Mouse (Mus musculus): Measurements from ENCODE around the gene Hist2h2aa2. TPM values are rescaled to one million over a fixed set of nuclear protein-coding genes. Genes with fewer than 3 reads are reported as not detected.

Hist2h2aa2 gene
- total and polyA plus RNA-seq, 2 experiments from 2014 or later: 52.1 to 1,755 TPM

- no peaks in the 10 kb centered on the region for H3K27me3 ChIP-seq (ENCODE audit: insufficient read depth, low read length)
- no peak for TF ChIP-seq CTCF (IDR thresholded peaks at IDR 0.05; ENCODE audit: low read depth)
- H3K36me3 ChIP-seq (ENCODE audit: insufficient read depth, low read length): peaks cover 8% of the 10 kb centered on the region; the same call in 1 of the 2 replicates
- ATAC-seq (peak; percentile 50; the same call in 1 of the 2 replicates), DNase-seq (ENCODE audit: low spot score) (peak; percentile 29)
- 14% methylated on average over 6 of the region's 6 CpGs for WGBS
- no peaks in the 10 kb centered on the region for H3K9me3 ChIP-seq (ENCODE audit: low read length)
- peak overlapping the region; percentile 55 for H3K4me3 ChIP-seq (ENCODE audit: low read length)
- H3K9ac ChIP-seq (replicated peaks; ENCODE audit: low read length): peak overlapping the region; percentile 73; the same call in 1 of the 2 replicates
- H3K4me1 ChIP-seq (ENCODE audit: insufficient read depth, low read length): 0 out of 2 replicates have a peak, but pooled peaks cover 8% of the 10 kb centered on the region
- peak overlapping the region; percentile 66 for H3K4me2 ChIP-seq (ENCODE audit: low read depth, low read length)
- peak overlapping the region; percentile 22; the same call in 1 of the 2 replicates for H3K27ac ChIP-seq
These were observed 41.9 kb downstream of the Hist2h2aa2 start for GRCm38 (mm10) chr3:96198181-96198580.

GRCm38 (mm10) chr3:96197129-96197749 is 42.8 kb downstream of the Hist2h2aa2 start:
- Histone ChIP-seq H3K9ac (replicated peaks; ENCODE audit: low read length) (peak overlapping the region; percentile 73), H3K4me1 (ENCODE audit: insufficient read depth, low read length) (0 out of 2 replicates have a peak, but pooled peaks cover 8% of the 10 kb centered on the region), H3K27me3 (ENCODE audit: insufficient read depth, low read length) (no peaks in the 10 kb centered on the region), H3K9me3 (ENCODE audit: low read length) (no peaks in the 10 kb centered on the region), H3K27ac (peak overlapping the region; percentile 97), H3K4me2 (ENCODE audit: low read depth, low read length) (peak overlapping the region; percentile 66), H3K36me3 (ENCODE audit: insufficient read depth, low read length) (peaks cover 14% of the 10 kb centered on the region; the same call in 1 of the 2 replicates), H3K4me3 (ENCODE audit: low read length) (peak overlapping the region; percentile 55)
- DNase-seq (ENCODE audit: low spot score) (peak; percentile 96), ATAC-seq (peak; percentile 93)
- TF ChIP-seq CTCF (IDR thresholded peaks at IDR 0.05; ENCODE audit: low read depth): peak; percentile 55
- WGBS: under 1% methylated on average over 50 of the region's 50 CpGs

GRCm38 (mm10) chr3:96196437-96197128 is 43.5 kb downstream of the Hist2h2aa2 start:
- WGBS: 20% methylated on average over 27 of the region's 27 CpGs

GRCm38 (mm10) chr3:96195616-96196313 is 44.3 kb downstream of the Hist2h2aa2 start:
- TF ChIP-seq CTCF (IDR thresholded peaks at IDR 0.05; ENCODE audit: low read depth): peak; percentile 34; the same call in 1 of the 2 replicates
- 93% methylated on average over 11 of the region's 11 CpGs for WGBS
- Histone ChIP-seq H3K9me3 (ENCODE audit: low read length) (no peaks in the 10 kb centered on the region), H3K27me3 (ENCODE audit: insufficient read depth, low read length) (no peaks in the 10 kb centered on the region), H3K9ac (replicated peaks; ENCODE audit: low read length) (no peak overlapping the region), H3K4me3 (ENCODE audit: low read length) (no peak overlapping the region), H3K4me2 (ENCODE audit: low read depth, low read length) (peak overlapping the region; percentile 66; the same call in 1 of the 2 replicates), H3K27ac (no peak overlapping the region), H3K4me1 (ENCODE audit: insufficient read depth, low read length) (0 out of 2 replicates have a peak, but pooled peaks cover 8% of the 10 kb centered on the region), H3K36me3 (ENCODE audit: insufficient read depth, low read length) (peaks cover 22% of the 10 kb centered on the region; the same call in 1 of the 2 replicates)
- ATAC-seq (no peak), DNase-seq (ENCODE audit: low spot score) (no peak)

More at GRCm38 (mm10) chr3:96196437-96197128, 43.5 kb downstream of the Hist2h2aa2 start:
- Histone ChIP-seq H3K27me3 (ENCODE audit: insufficient read depth, low read length) (no peaks in the 10 kb centered on the region), H3K36me3 (ENCODE audit: insufficient read depth, low read length) (peaks cover 14% of the 10 kb centered on the region; the same call in 1 of the 2 replicates), H3K9ac (replicated peaks; ENCODE audit: low read length) (peak overlapping the region; percentile 73), H3K4me1 (ENCODE audit: insufficient read depth, low read length) (0 out of 2 replicates have a peak, but pooled peaks cover 8% of the 10 kb centered on the region), H3K9me3 (ENCODE audit: low read length) (no peaks in the 10 kb centered on the region), H3K4me3 (ENCODE audit: low read length) (peak overlapping the region; percentile 55), H3K27ac (peak overlapping the region; percentile 97), H3K4me2 (ENCODE audit: low read depth, low read length) (peak overlapping the region; percentile 66)
- TF ChIP-seq CTCF (IDR thresholded peaks at IDR 0.05; ENCODE audit: low read depth): no peak
- ATAC-seq: peak; percentile 14; the same call in 1 of the 2 replicates
- no peak for DNase-seq (ENCODE audit: low spot score)

- no peak overlapping the region for H3K4me2 ChIP-seq (ENCODE audit: low read depth, low read length)
- H3K9ac ChIP-seq (replicated peaks; ENCODE audit: low read length): no peak overlapping the region
- H3K27me3 ChIP-seq (ENCODE audit: insufficient read depth, low read length): no peaks in the 10 kb centered on the region
- DNase-seq (ENCODE audit: low spot score) (no peak), ATAC-seq (no peak)
- H3K36me3 ChIP-seq (ENCODE audit: insufficient read depth, low read length): peaks cover 29% of the 10 kb centered on the region; the same call in 1 of the 2 replicates
- H3K4me3 ChIP-seq (ENCODE audit: low read length): no peak overlapping the region
- 89% methylated on average over 10 of the region's 10 CpGs for WGBS
- no peak overlapping the region for H3K27ac ChIP-seq
- no peak for TF ChIP-seq CTCF (IDR thresholded peaks at IDR 0.05; ENCODE audit: low read depth)
- no peaks in the 10 kb centered on the region for H3K9me3 ChIP-seq (ENCODE audit: low read length)
- H3K4me1 ChIP-seq (ENCODE audit: insufficient read depth, low read length): 0 out of 2 replicates have a peak, but pooled peaks cover 8% of the 10 kb centered on the region
These were observed 45.1 kb downstream of the Hist2h2aa2 start for GRCm38 (mm10) chr3:96194966-96195365.

DNA sequence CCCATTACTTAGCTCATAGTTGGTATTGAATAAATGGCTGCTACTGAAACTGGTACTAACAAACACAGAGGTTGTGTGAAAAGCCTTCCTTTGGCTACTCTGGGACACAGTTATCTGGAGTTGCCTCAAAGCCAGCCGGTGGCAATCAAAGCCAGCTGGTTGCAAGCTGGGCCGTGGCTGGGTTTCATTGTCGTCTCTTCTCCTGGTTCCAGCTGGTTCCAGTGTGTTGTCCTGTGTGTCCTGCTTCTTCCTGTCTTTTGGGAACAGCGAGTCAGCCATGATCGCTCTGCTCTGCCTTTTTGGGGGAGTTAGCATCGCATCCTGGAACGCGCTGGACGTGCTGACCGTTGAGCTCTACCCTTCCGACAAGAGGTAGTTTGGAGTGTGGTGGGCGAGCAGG is 47.1 kb downstream of the Hist2h2aa2 start:
- H3K9ac ChIP-seq (replicated peaks; ENCODE audit: low read length): no peak overlapping the region
- H3K27ac ChIP-seq: no peak overlapping the region
- 67% methylated on average over 12 of the region's 12 CpGs for WGBS
- no peaks in the 10 kb centered on the region for H3K9me3 ChIP-seq (ENCODE audit: low read length)
- no peak overlapping the region for H3K4me2 ChIP-seq (ENCODE audit: low read depth, low read length)
- no peak for TF ChIP-seq CTCF (IDR thresholded peaks at IDR 0.05; ENCODE audit: low read depth)
- H3K36me3 ChIP-seq (ENCODE audit: insufficient read depth, low read length): peaks cover 38% of the 10 kb centered on the region; the same call in 1 of the 2 replicates
- DNase-seq (ENCODE audit: low spot score) (no peak), ATAC-seq (no peak)
- H3K27me3 ChIP-seq (ENCODE audit: insufficient read depth, low read length): no peaks in the 10 kb centered on the region
- 0 out of 2 replicates have a peak, but pooled peaks cover 8% of the 10 kb centered on the region for H3K4me1 ChIP-seq (ENCODE audit: insufficient read depth, low read length)
- no peak overlapping the region for H3K4me3 ChIP-seq (ENCODE audit: low read length)

Small RNA genes within 50 kb of the gene (microRNA-seq; reads per million reads assigned to microRNA genes)
- 0 reads per million in 2 experiments for gene Gm44492
- gene Gm47311: 0 reads per million in 2 experiments
- gene Gm47313: 0 reads per million in 2 experiments

Other genes starting within 250 kb of the Hist2h2aa2 start
- 45.5 and 57.8 TPM in 2 replicates for gene Plekho1, start 244.3 kb downstream of the Hist2h2aa2 start, total RNA-seq (2014; rRNA removed)
- 37.9 and 39.0 TPM in 2 replicates for gene Plekho1, start 244.3 kb downstream of the Hist2h2aa2 start, polyA plus RNA-seq (2015; fragmentation: Nextera tagmentation; extraction: Ambion mirVana)
- gene Vps45, start 181.8 kb downstream of the Hist2h2aa2 start, total RNA-seq (2014; rRNA removed): 22.1 and 24.9 TPM in 2 replicates
- gene Vps45, start 181.8 kb downstream of the Hist2h2aa2 start, polyA plus RNA-seq (2015; fragmentation: Nextera tagmentation; extraction: Ambion mirVana): 59.3 and 61.8 TPM in 2 replicates
- gene Otud7b, start 135.7 kb downstream of the Hist2h2aa2 start, total RNA-seq (2014; rRNA removed): 10.1 and 23.6 TPM in 2 replicates
- 9.0 and 11.7 TPM in 2 replicates for gene Otud7b, start 135.7 kb downstream of the Hist2h2aa2 start, polyA plus RNA-seq (2015; fragmentation: Nextera tagmentation; extraction: Ambion mirVana)
- 11.0 and 11.7 TPM in 2 replicates for gene Mtmr11, start 78.3 kb downstream of the Hist2h2aa2 start, total RNA-seq (2014; rRNA removed)
- 11.4 and 14.0 TPM in 2 replicates for gene Mtmr11, start 78.3 kb downstream of the Hist2h2aa2 start, polyA plus RNA-seq (2015; fragmentation: Nextera tagmentation; extraction: Ambion mirVana)
- gene Sf3b4, start 67.9 kb downstream of the Hist2h2aa2 start, total RNA-seq (2014; rRNA removed): 67.7 and 94.8 TPM in 2 replicates
- gene Sf3b4, start 67.9 kb downstream of the Hist2h2aa2 start, polyA plus RNA-seq (2015; fragmentation: Nextera tagmentation; extraction: Ambion mirVana): 134 and 144 TPM in 2 replicates
- 133 and 136 TPM in 2 replicates for gene Sv2a, start 59.1 kb downstream of the Hist2h2aa2 start, total RNA-seq (2014; rRNA removed)
- gene Sv2a, start 59.1 kb downstream of the Hist2h2aa2 start, polyA plus RNA-seq (2015; fragmentation: Nextera tagmentation; extraction: Ambion mirVana): 138 and 151 TPM in 2 replicates
- gene Bola1, start 20.6 kb downstream of the Hist2h2aa2 start, total RNA-seq (2014; rRNA removed): 40.4 and 42.9 TPM in 2 replicates
- 62.1 and 63.0 TPM in 2 replicates for gene Bola1, start 20.6 kb downstream of the Hist2h2aa2 start, polyA plus RNA-seq (2015; fragmentation: Nextera tagmentation; extraction: Ambion mirVana)
- 74.8 and 161 TPM in 2 replicates for gene Hist2h2ab, start 20.4 kb downstream of the Hist2h2aa2 start, total RNA-seq (2014; rRNA removed)
- gene Hist2h2ab, start 20.4 kb downstream of the Hist2h2aa2 start, polyA plus RNA-seq (2015; fragmentation: Nextera tagmentation; extraction: Ambion mirVana): not detected in 2 replicates
- gene Hist2h2ac, start 19.4 kb downstream of the Hist2h2aa2 start, total RNA-seq (2014; rRNA removed): 718 and 726 TPM in 2 replicates
- gene Hist2h2ac, start 19.4 kb downstream of the Hist2h2aa2 start, polyA plus RNA-seq (2015; fragmentation: Nextera tagmentation; extraction: Ambion mirVana): 3.6 and 3.9 TPM in 2 replicates
- 10.1 and 15.4 TPM in 2 replicates for gene Hist2h2be, start 19.2 kb downstream of the Hist2h2aa2 start, total RNA-seq (2014; rRNA removed)
- 4.0 and 4.1 TPM in 2 replicates for gene Hist2h2be, start 19.2 kb downstream of the Hist2h2aa2 start, polyA plus RNA-seq (2015; fragmentation: Nextera tagmentation; extraction: Ambion mirVana)
- gene Hist2h3c2, start 1.1 kb downstream of the Hist2h2aa2 start, total RNA-seq (2014; rRNA removed): 441 and 602 TPM in 2 replicates
- gene Hist2h3c2, start 1.1 kb downstream of the Hist2h2aa2 start, polyA plus RNA-seq (2015; fragmentation: Nextera tagmentation; extraction: Ambion mirVana): 1.6 and 2.3 TPM in 2 replicates
- 1,894 and 2,680 TPM in 2 replicates for gene Hist2h2aa1, start 5.2 kb upstream of the Hist2h2aa2 start, total RNA-seq (2014; rRNA removed)
- 24.4 and 25.0 TPM in 2 replicates for gene Hist2h2aa1, start 5.2 kb upstream of the Hist2h2aa2 start, polyA plus RNA-seq (2015; fragmentation: Nextera tagmentation; extraction: Ambion mirVana)
- not detected in 2 replicates for gene Hist2h3c1, start 6.4 kb upstream of the Hist2h2aa2 start, total RNA-seq (2014; rRNA removed)
- 0.16 TPM in 1 of 2 replicates, not detected in the other for gene Hist2h3c1, start 6.4 kb upstream of the Hist2h2aa2 start, polyA plus RNA-seq (2015; fragmentation: Nextera tagmentation; extraction: Ambion mirVana)
- 127 and 159 TPM in 2 replicates for gene Hist2h4, start 23.0 kb upstream of the Hist2h2aa2 start, total RNA-seq (2014; rRNA removed)
- 10.2 and 10.6 TPM in 2 replicates for gene Hist2h4, start 23.0 kb upstream of the Hist2h2aa2 start, polyA plus RNA-seq (2015; fragmentation: Nextera tagmentation; extraction: Ambion mirVana)
- 1,585 and 2,263 TPM in 2 replicates for gene Hist2h3b, start 28.4 kb upstream of the Hist2h2aa2 start, total RNA-seq (2014; rRNA removed)
- gene Hist2h3b, start 28.4 kb upstream of the Hist2h2aa2 start, polyA plus RNA-seq (2015; fragmentation: Nextera tagmentation; extraction: Ambion mirVana): 15.7 and 22.9 TPM in 2 replicates
- 234 and 397 TPM in 2 replicates for gene Hist2h2bb, start 29.5 kb upstream of the Hist2h2aa2 start, total RNA-seq (2014; rRNA removed)
- gene Hist2h2bb, start 29.5 kb upstream of the Hist2h2aa2 start, polyA plus RNA-seq (2015; fragmentation: Nextera tagmentation; extraction: Ambion mirVana): 1.4 and 2.4 TPM in 2 replicates
- 2.6 and 8.4 TPM in 2 replicates for gene Fcgr1, start 53.7 kb upstream of the Hist2h2aa2 start, total RNA-seq (2014; rRNA removed)
- gene Fcgr1, start 53.7 kb upstream of the Hist2h2aa2 start, polyA plus RNA-seq (2015; fragmentation: Nextera tagmentation; extraction: Ambion mirVana): 2.1 and 2.4 TPM in 2 replicates
- not detected in 2 replicates for gene BC107364, start 212.0 kb upstream of the Hist2h2aa2 start, total RNA-seq (2014; rRNA removed)
- not detected in 2 replicates for gene BC107364, start 212.0 kb upstream of the Hist2h2aa2 start, polyA plus RNA-seq (2015; fragmentation: Nextera tagmentation; extraction: Ambion mirVana)

All from hindbrain, postnatal 0 days (tissue).